Mouse (Mus musculus) monocyte, adult 5-6 weeks (primary cell): ENCODE results near the gene 2310057M21Rik. TPM values are rescaled to one million over a fixed set of nuclear protein-coding genes. Genes with fewer than 3 reads are reported as not detected.
"Not testable (repeated sequence)": the region's sequence is repeated elsewhere in the genome, so short reads cannot be mapped to it uniquely, and the experiment has no call there.

Experiments used
- ATAC-seq: fragments of 153-309, 156-312 bp; replicated peaks from 2 replicates; pipeline ENCODE4 v1.8.0; 2017; ENCODE audit warnings: mild to moderate bottlenecking; ENCODE audit not compliant: low TSS enrichment, insufficient number of reproducible peaks, severe bottlenecking, poor library complexity, low FRiP score
- total RNA-seq: library from RNA; stranded (forward); fragments of 200-1000, 200-491, 200-594 nt; gene quantifications from 3 replicates; pipeline ENCODE4 v1.2.3, GENCODE M21; 2017

The 2310057M21Rik gene
- total RNA-seq: 2.8 to 6.2 TPM (median 3.2 TPM) in 3 replicates

- peak; percentile 92 for ATAC-seq
Observed at GRCm38 (mm10) chr7:131362615-131363300, at the start of gene 2310057M21Rik. Gene 2310057M21Rik (minus strand): TSS chr7:131362759.

DNA sequence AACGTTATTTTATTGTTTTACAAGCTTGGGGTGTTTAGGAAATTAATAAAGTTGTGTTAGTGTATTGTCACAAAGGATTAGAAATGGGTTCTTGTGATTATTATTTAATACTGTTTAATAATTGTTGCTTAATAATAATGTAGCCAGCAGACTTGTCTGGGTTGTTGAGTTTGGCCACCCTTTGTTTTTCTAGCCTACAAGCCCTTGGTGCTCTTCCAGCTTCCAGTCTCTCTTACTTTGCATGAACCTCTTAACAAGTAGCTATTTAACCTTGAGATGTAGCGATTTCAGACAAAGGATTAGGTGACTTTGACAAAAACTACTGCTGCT lies 49.3 kb upstream of the 2310057M21Rik start:
- no peak for ATAC-seq

DNA sequence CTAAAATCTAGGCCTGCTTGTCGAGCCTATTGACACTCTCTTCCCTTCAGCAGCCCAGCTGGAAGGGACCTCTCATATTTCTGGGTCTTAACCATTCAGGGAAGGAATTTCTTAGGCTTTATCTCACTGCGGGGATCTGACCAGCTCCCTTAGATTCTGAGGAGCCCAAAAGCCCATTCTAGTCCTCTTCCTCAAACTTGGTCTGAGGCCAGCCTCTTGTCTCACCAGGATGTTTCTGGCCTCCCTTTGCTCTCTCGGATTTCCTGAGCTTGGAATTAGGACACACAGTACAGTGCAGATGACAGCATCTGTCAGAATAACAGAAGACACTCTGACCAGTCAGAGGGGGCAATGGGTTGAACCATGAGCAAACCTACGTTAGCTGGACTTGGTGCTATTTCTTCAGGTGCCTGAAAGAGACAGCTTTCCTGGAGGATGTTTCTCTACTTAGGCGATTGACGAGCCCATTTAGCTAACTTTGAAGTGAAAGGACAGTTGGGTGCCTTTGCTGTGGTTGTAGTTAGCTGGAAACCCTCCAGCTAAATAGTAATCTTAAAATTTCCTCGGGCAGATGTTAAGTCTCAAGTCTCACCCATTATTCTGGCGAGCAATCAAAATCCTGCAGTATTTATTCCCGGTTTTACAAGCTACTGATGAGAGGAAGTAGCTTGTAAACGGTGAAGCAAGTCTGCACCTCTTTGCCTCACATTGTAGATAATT lies 48.8 kb upstream of the 2310057M21Rik start:
- ATAC-seq: no peak

GRCm38 (mm10) chr7:131410416-131411058 lies 48.0 kb upstream of the 2310057M21Rik start, which contains the start of the genes Ikzf5 and Acadsb:
Gene Ikzf5 (minus strand): TSS chr7:131410521.
Gene Acadsb (plus strand): TSS chr7:131410601.
- peak; percentile 99 for ATAC-seq

GRCm38 (mm10) chr7:131409988-131410385 lies 47.4 kb upstream of the 2310057M21Rik start:
- peak; percentile 25; the same call in 1 of the 2 replicates for ATAC-seq

DNA sequence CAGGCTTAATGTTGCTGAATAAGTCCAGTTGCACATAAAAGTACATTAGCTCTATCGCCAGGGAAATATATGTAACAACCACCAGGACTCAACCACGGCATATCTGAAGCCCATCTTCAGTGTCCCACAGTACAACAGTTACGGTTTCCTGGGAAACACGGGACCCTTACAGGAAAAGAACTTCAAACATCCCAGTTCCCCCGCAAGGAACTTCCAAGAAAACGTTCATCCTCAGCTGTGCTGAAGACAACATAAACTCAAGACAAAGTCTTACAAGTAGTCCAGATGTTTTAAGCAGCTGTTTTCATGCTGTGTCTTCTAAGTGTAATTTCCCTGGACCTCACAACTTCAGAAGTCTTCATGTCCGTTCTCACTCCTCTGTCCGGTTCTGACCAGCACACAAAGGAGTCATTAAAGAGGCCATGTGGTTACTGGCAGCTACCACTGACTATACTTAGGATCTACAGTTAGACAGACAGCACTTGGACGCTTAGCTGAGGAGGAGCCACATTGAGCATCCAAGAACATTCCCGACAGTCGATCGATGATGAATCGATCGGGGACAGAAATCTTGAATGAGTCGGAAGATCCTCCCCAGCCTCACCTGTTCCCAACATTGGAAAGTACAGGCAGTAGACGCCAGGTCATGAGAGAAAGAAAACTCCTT lies 46.9 kb upstream of the 2310057M21Rik start:
- ATAC-seq: no peak

DNA sequence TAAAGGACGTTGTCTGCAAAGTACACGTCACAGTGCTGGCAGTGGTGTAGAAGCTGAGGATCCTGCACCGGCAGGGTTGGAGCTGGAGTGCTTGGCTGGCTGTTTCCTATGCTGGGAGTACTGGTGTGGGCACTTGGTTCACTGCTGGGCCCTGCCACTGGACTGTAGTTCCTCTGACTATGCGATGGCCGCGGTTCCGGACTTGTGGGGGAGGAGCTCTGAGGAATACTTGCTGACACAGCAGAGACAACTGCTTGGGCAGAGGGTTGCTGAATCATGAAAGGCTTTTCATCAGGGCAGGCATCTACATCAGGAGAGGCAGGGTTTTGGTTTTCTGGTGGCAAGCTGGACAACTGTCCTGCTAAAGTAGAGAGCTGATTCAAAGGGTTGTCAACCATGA lies 29.2 kb upstream of the 2310057M21Rik start:
- ATAC-seq: not testable (repeated sequence)

DNA sequence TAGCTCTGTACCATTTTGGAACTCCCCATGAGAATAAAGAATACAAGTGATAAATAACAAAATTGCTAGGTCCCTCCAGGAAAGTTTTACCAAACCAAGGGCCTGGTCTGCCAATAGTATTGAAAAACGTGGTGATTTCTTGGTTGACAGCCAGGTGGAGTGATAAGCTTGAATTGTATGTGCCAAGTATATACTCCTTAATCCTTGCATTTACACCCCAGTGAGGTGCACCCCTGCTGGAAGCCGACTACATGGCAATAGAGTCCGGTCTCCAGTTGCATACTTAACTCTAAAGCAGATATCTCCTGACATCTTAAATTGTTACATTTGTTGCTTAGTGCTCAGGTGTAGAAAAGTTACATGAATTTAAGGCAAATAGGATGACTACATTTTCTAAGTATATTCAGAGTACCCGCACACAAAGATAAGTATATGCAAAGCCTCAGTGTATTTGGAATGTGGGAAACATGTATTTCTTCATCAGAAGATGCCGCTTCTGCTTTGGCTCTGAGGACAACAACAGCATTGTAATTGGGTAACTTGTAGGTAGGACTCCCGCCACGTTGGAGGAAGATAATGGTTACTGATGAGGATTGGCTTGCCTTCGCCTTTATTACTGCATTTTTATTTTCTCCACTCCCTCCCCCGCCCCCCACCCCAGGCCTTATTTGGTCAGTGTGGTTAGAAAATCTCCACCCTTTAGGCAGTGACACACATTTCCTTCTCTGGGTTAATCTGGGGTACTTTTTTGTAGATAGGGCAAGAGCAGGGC lies 9.5 kb upstream of the 2310057M21Rik start:
- ATAC-seq: no peak

- no peak for ATAC-seq
Observed at GRCm38 (mm10) chr7:131371470-131371860, 8.9 kb upstream of the 2310057M21Rik start.

- ATAC-seq: peak; percentile 95
Observed at GRCm38 (mm10) chr7:131370648-131371469, 8.3 kb upstream of the 2310057M21Rik start, which contains the start of gene Pstk. Gene Pstk (plus strand): TSS chr7:131371141.

GRCm38 (mm10) chr7:131364131-131364530 lies 1.6 kb upstream of the 2310057M21Rik start:
- no peak for ATAC-seq

GRCm38 (mm10) chr7:131362269-131362614 lies 317 bp downstream of the 2310057M21Rik start:
- ATAC-seq: no peak; the same call in 1 of the 2 replicates

GRCm38 (mm10) chr7:131356105-131356504 lies 6.5 kb downstream of the 2310057M21Rik start:
- ATAC-seq: no peak

DNA sequence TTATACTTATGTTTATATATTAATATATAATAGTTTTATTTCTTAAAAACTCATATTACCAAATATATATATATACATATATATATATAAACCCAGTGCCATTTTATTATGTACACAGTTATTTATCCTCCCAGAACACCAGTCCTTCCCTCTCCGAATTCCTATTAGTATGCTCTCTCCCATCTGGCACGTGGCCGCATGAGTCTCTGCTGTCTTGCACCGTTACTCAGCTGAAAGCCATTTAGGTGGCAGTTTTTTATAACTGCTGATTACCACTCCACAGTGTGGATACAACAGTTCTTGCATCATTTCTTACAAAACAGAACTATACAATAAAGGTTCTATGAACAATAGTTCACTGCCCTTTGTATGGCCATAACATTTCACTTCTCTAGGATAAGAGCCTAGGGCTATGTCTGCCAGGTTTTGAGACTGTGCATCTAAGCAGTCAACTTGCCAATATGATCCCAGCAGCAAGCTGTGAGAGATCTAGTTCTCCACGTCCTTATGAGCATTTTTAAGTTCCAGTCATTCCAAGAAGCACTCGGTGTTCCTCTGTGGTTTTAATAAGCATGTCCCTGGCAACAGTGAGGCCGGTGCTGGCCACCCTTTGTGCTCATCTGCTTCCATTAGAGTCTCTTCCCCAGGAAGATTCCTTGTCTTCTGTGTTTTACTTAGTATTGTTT lies 16.6 kb downstream of the 2310057M21Rik start:
- no peak for ATAC-seq

DNA sequence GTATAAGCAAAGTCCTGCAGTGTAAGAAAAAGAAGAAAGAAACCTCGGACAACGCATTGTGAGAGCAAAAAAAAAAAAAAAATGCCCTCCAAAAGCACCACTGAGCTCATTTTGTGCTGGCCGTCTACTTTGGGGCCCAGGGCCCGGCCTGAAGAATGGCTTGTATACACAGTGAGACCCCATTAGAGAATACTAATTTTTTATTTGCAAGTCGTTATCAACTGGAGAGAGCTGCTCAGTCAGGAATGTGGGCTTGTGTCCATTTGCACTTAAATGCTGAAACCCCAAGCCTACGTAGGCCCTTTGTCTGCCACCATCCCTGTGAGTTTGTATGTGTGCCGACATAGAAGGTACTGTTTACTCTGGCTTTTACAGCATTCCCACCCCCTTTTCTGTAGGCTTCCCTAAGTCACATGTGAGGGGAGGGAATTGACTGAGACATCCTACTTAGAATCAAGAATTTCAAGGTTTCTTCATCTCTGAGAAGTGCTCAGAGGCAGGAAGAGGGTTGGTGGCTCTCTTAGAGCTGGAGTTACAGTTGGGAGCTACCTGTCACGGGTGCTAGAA lies 25.0 kb downstream of the 2310057M21Rik start:
- ATAC-seq: no peak

DNA sequence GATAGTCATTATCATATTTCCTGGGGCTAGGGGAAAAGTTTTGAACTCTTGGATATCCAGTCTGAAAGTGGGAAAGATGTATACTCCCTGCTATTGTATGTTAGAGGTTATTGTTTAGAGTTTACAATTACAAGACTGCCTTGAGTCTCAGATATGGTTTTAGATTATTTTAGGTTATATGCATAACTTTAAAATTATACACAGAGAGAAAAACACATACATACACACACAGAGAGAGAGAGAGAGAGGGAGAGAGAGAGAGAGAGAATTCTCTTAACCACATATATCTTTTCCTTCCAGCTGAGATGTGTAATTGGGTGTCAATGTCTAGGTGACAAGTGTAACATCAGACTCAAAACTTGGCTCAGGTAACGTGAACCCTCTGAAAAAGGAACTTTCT lies 29.0 kb downstream of the 2310057M21Rik start, which contains the start of gene Fam24a:
Fam24a (plus strand) TSS at position 301 of the 400 bp plus-strand sequence.
- ATAC-seq: no peak

DNA sequence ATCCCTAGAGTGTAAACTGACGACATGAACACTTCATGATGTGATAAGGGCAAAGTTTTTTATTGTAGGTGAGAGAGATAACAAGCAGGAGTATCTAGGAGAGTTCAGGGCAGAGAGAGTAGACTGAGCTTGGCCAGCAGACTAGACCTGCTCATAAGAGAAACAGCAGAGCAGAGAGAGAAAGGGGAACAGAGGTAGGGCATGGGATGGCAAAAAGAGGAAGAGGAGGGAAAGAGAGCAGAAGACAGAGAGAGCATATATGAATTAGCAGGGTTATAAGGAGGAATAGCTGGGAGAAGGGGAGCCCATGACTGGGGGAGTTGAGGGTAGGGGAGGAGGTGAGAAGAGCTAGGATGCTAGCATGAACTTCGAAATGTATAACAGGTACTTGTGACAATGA lies 30.9 kb downstream of the 2310057M21Rik start:
- ATAC-seq: no peak
